Mouse (Mus musculus): ENCODE data around the gene U2af1.

The U2af1 gene

GRCm38 (mm10) chr17:31664760-31665159 is 6.1 kb upstream of the U2af1 start:
- in situ Hi-C loops (cut with MboI, MseI): loop anchor here in 1 of 2 experiments (5.0 kb wide), 1 partner anchor 87 kb away; no protein-coding TSS in a partner anchor

GRCm38 (mm10) chr17:31662855-31663254 is 4.2 kb upstream of the U2af1 start:
- in situ Hi-C loops (cut with MboI, MseI): loop anchor here in 1 of 2 experiments (5.0 kb wide), 1 partner anchor 86 kb away; no protein-coding TSS in a partner anchor

GRCm38 (mm10) chr17:31660661-31661250 is 2.1 kb upstream of the U2af1 start:
- in situ Hi-C loops (cut with MboI, MseI): loop anchor here in 1 of 2 experiments (5.0 kb wide), 1 partner anchor 83 kb away; no protein-coding TSS in a partner anchor

- in situ Hi-C loops (cut with MboI, MseI): loop anchor here in 1 of 2 experiments (5.0 kb wide), 1 partner anchor 146 kb away; no protein-coding TSS in a partner anchor
Observed at GRCm38 (mm10) chr17:31658136-31658467, 590 bp downstream of the U2af1 start.

GRCm38 (mm10) chr17:31657141-31657983 is 1.3 kb downstream of the U2af1 start:
- in situ Hi-C loops (cut with MboI, MseI): loop anchor here in 1 of 2 experiments (5.0 kb wide), 1 partner anchor 145 kb away; no protein-coding TSS in a partner anchor

- in situ Hi-C loops (cut with MboI, MseI): loop anchor here in 1 of 2 experiments (5.0 kb wide), 1 partner anchor 144 kb away; no protein-coding TSS in a partner anchor
Observed at GRCm38 (mm10) chr17:31656682-31657081, 2.0 kb downstream of the U2af1 start.

- in situ Hi-C loops (cut with MboI, MseI): loop anchor here in 1 of 2 experiments (5.0 kb wide), 1 partner anchor 143 kb away; no protein-coding TSS in a partner anchor
Observed at GRCm38 (mm10) chr17:31655366-31655765, 3.3 kb downstream of the U2af1 start.

GRCm38 (mm10) chr17:31653277-31653676 is 5.4 kb downstream of the U2af1 start:
- in situ Hi-C loops (cut with MboI, MseI): no loop called here

- in situ Hi-C loops (cut with MboI, MseI): no loop called here
Observed at GRCm38 (mm10) chr17:31652152-31652551, 6.5 kb downstream of the U2af1 start.

GRCm38 (mm10) chr17:31646199-31647002 is 12.3 kb downstream of the U2af1 start:
- in situ Hi-C loops (cut with MboI, MseI): no loop called here

GRCm38 (mm10) chr17:31642913-31643312 is 15.8 kb downstream of the U2af1 start:
- in situ Hi-C loops (cut with MboI, MseI): no loop called here

- in situ Hi-C loops (cut with MboI, MseI): no loop called here
Observed at GRCm38 (mm10) chr17:31642331-31642730, 16.4 kb downstream of the U2af1 start.

- in situ Hi-C loops (cut with MboI, MseI): no loop called here
Observed at GRCm38 (mm10) chr17:31639651-31640050, 19.0 kb downstream of the U2af1 start.

- in situ Hi-C loops (cut with MboI, MseI): no loop called here
Observed at GRCm38 (mm10) chr17:31637866-31638570, 20.7 kb downstream of the U2af1 start.

- in situ Hi-C loops (cut with MboI, MseI): no loop called here
Observed at GRCm38 (mm10) chr17:31636942-31637811, 21.5 kb downstream of the U2af1 start, which contains the start of gene Cbs. TSS of gene Cbs (minus strand) at chr17:31637238.

GRCm38 (mm10) chr17:31636277-31636941 is 22.3 kb downstream of the U2af1 start:
- in situ Hi-C loops (cut with MboI, MseI): no loop called here

- in situ Hi-C loops (cut with MboI, MseI): no loop called here
Observed at GRCm38 (mm10) chr17:31635781-31636180, 22.9 kb downstream of the U2af1 start.

GRCm38 (mm10) chr17:31634896-31635295 is 23.8 kb downstream of the U2af1 start:
- in situ Hi-C loops (cut with MboI, MseI): loop anchor here in 1 of 2 experiments (5.0 kb wide), 1 partner anchor 58 kb away; no protein-coding TSS in a partner anchor

- in situ Hi-C loops (cut with MboI, MseI): loop anchor here in 1 of 2 experiments (5.0 kb wide), 1 partner anchor 56 kb away; no protein-coding TSS in a partner anchor
Observed at GRCm38 (mm10) chr17:31633007-31633406, 25.7 kb downstream of the U2af1 start.

Measured in T-helper 17 cell (primary cell).